Mouse (Mus musculus): ENCODE data around the gene Trappc5.

Trappc5 gene

DNA sequence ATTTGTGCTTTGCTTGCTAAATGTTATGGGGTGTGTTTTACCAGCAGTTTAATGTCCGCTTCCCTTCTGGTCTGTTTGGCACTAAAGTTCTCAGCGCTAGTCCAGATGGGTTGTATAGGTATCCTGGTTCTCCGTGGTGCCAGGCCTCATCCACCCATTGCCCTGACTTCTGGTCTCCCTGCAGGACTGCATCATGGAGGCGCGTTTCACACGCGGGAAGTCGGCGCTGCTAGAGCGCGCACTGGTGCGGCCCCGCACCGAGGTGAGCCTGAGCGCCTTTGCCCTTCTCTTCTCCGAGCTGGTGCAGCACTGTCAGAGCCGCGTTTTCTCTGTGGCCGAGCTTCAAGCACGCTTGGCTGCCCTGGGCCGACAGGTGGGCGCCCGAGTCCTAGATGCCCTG is 2.7 kb downstream of the Trappc5 start:
- DNase-seq, result no peak

DNA sequence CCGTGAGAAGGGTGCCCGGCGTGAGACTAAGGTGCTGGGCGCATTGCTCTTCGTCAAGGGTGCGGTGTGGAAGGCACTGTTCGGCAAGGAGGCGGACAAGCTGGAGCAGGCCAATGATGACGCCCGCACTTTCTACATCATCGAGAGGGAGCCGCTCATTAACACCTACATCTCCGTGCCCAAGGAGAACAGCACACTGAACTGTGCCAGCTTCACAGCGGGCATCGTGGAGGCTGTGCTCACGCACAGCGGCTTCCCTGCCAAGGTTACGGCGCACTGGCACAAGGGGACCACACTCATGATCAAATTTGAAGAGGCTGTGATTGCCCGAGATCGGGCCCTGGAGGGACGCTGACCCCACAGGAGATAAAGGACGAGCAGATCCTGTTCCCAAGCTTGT is 3.1 kb downstream of the Trappc5 start:
- peak; percentile 73 for DNase-seq

DNA sequence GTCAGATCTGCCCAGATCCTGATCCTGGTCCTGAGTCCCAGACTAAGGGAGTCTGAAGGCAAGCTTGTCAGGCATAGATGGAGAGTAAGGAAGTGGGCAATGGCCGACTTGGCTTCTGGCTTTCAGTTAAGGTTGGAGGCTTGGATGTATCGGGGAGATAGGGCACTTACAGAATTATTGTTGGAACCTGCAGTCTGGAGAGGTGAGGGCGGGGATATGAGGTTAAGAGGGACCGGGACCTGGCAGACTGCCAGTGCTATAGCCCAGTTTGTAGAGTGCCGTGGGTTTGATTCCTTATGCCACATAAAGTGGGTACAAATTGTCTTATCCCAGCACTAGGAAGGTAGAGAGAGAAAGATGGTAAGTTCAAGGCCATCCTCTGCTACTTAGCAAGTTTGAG is 3.6 kb downstream of the Trappc5 start:
- DNase-seq, result peak; percentile 56

GRCm38 (mm10) chr8:3682435-3682834 is 6.3 kb downstream of the Trappc5 start:
- no peak for DNase-seq

- DNase-seq, result peak; percentile 90
Observed at GRCm38 (mm10) chr8:3683408-3684176, 7.5 kb downstream of the Trappc5 start.

GRCm38 (mm10) chr8:3684530-3684929 is 8.4 kb downstream of the Trappc5 start:
- DNase-seq, result no peak

GRCm38 (mm10) chr8:3685422-3685821 is 9.3 kb downstream of the Trappc5 start:
- DNase-seq, result no peak

DNA sequence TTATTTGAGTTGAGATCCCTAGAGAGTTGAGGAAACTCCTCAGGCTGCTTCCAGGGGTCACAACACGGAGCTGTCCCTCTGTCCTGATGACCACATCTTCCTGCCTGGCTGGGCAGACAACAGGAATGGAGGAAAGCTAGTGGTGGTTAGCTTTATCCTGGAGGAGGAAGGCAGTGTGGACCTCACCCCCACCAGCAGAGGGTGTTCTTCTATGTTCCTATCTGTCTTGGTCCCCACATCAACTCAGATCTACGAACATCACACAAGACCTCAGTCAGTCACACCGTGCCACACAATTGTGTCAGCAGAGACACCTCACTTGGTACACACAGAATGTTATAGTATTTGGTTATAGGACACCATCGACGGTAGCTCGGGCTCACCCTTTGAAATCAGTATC is 11.4 kb downstream of the Trappc5 start:
- DNase-seq, result no peak

- no peak for DNase-seq
Observed at GRCm38 (mm10) chr8:3690774-3691173, 14.7 kb downstream of the Trappc5 start.

GRCm38 (mm10) chr8:3694121-3694520 is 18.0 kb downstream of the Trappc5 start, which contains the start of gene Fcer2a:
Fcer2a (minus strand) TSS chr8:3694175.
- DNase-seq, result no peak

GRCm38 (mm10) chr8:3701491-3701890 is 25.4 kb downstream of the Trappc5 start:
- no peak for DNase-seq

GRCm38 (mm10) chr8:3705711-3706110 is 29.6 kb downstream of the Trappc5 start:
- DNase-seq, result no peak

GRCm38 (mm10) chr8:3707611-3708010 is 31.5 kb downstream of the Trappc5 start:
- DNase-seq, result no peak

GRCm38 (mm10) chr8:3710312-3710711 is 34.2 kb downstream of the Trappc5 start:
- DNase-seq, result no peak

DNA sequence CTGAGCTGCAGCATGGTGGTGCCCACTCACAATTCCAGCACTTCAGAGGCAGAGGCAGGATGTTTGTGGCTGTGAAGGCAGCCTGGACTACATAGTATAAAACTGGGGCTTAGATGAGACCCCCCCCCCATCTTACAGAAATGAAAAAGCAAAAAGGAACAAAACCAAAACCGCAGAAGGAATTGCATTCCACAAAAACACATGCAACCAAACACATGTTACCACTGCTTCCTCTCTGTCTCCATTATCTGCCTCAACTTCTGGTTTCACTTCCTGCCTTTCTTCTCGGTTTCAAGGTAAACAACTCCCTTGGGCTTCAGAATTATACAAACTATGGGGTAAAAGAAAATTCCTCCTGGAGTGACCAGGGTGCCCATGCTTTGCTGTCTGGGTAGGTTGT is 35.5 kb downstream of the Trappc5 start:
- DNase-seq, result no peak

- no peak for DNase-seq
Observed at GRCm38 (mm10) chr8:3717321-3717954, 41.3 kb downstream of the Trappc5 start.

DNA sequence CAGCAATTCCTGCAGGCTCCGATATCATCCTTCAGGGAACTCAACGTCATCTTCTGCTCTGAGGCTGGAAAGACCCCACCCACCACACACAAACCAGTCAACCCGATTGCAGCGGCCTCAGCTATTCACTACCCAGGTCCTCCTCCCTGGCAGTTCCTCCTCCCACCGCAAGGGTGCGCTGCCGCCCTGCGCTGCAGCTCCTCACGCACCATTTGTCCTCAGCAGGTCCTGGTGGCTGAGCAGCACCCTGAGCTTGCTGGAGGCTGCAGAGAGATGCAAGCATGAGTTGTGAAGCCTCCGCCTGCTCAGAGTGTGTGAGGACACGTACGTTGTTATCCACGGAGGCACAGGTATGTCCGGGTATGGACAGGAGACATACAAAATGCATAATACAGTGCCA is 42.5 kb downstream of the Trappc5 start:
- DNase-seq, result peak; percentile 38

GRCm38 (mm10) chr8:3720551-3720950 is 44.5 kb downstream of the Trappc5 start, which contains the start of gene Clec4g:
Clec4g (minus strand) TSS chr8:3720651.
- DNase-seq, result no peak

- DNase-seq, result no peak
Observed at GRCm38 (mm10) chr8:3721041-3721440, 44.9 kb downstream of the Trappc5 start.

All from cerebellum, adult 9-11 months (tissue).